Mouse (Mus musculus) intestine, embryonic 14.5 days (tissue): ENCODE data around the gene Mbtps1. TPM values are rescaled to one million over a fixed set of nuclear protein-coding genes. Genes with fewer than 3 reads are reported as not detected.

ENCODE experiments used
- ATAC-seq: fragments of 200-750 bp; cut with Nextera tagmentation; replicated peaks from 2 replicates; pipeline ENCODE4 v1.8.0; 2017; ENCODE audit warnings: low read depth, moderate number of reproducible peaks, moderate TSS enrichment, moderate library complexity; ENCODE audit not compliant: low FRiP score, low TSS enrichment
- DNase-seq: peaks from one replicate; pipeline ENCODE4 v3.0.0-alpha.2; 2018; ENCODE audit warnings: low spot score
- H3K27ac ChIP-seq: fragments of 300-500 bp; sonication (generic); 2 replicates; pipeline ENCODE4 v1.5.1; 2014; ENCODE audit warnings: low read depth, mild to moderate bottlenecking, control low read depth
- H3K27me3 ChIP-seq: fragments of 300-500 bp; sonication (generic); replicated peaks from 2 replicates; pipeline ENCODE4 v1.6.1; 2014; ENCODE audit warnings: low read length, control low read depth; ENCODE audit not compliant: control insufficient read depth, insufficient read depth
- H3K36me3 ChIP-seq: fragments of 300-500 bp; sonication (generic); 2 replicates; pipeline ENCODE4 v1.6.1; 2014; ENCODE audit warnings: low read length, control low read depth; ENCODE audit not compliant: control insufficient read depth, insufficient read depth
- H3K4me1 ChIP-seq: fragments of 300-500 bp; sonication (generic); replicated peaks from 2 replicates; pipeline ENCODE4 v1.6.1; 2014; ENCODE audit warnings: low read length, control low read depth, mixed read lengths; ENCODE audit not compliant: control insufficient read depth, insufficient read depth
- H3K4me2 ChIP-seq: fragments of 300-500 bp; sonication (generic); 2 replicates; pipeline ENCODE4 v1.6.1; 2014; ENCODE audit warnings: low read length
- H3K4me3 ChIP-seq: fragments of 300-500 bp; sonication (generic); 2 replicates; pipeline ENCODE4 v1.5.1; 2014; ENCODE audit warnings: low read depth, low read length, control low read depth, mixed read lengths
- H3K9ac ChIP-seq: fragments of 300-500 bp; sonication (generic); 2 replicates; pipeline ENCODE4 v1.6.1; 2014; ENCODE audit warnings: mild to moderate bottlenecking, low read length
- H3K9me3 ChIP-seq: fragments of 300-500 bp; sonication (generic); 2 replicates; pipeline ENCODE4 v1.6.1; 2016; ENCODE audit warnings: low read length, control low read depth; ENCODE audit not compliant: control insufficient read depth
- WGBS: fragments of 180-500 bp; shearing (Covaris S2); extraction: QIAGEN DNeasy Blood & Tissue Kit; methylation state at CpG from one replicate; pipeline ENCODE4 v1.1.7; 2014; 5-methylcytosine and 5-hydroxymethylcytosine counted together
- polyA plus RNA-seq: library from polyadenylated mRNA; unstranded; fragments of >200 nt; fragmentation: Nextera tagmentation; extraction: Ambion mirVana; gene quantifications from 2 replicates; pipeline ENCODE4 v1.2.1, GENCODE M21; 2014

Gene Mbtps1
- polyA plus RNA-seq, 1 experiment from 2014 or later, result 107 TPM

DNA sequence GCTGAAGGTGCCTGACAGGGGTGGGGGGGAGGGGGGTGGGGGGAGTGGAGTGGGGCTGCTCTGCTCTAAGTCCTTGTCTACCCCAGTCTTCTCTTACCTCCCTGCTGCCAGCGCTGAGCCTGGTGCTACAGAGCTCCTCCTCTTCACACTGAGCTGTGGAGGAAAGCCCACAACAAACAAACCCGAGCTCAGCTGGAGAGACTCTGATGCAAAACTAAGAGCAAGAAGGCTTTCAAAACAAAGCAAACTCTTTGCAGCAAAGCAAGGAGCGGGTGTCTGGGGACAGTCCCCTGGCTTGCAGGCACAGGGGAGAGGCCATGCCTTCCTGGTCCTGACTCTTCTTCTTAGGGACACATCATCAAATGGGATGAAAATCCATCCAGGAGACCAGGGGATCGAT is 11.3 kb upstream of the Mbtps1 start:
- WGBS, result 31% methylated on average over 4 of the region's 4 CpGs
- no peak for DNase-seq
- Histone ChIP-seq H3K4me3 (no peak overlapping the region), H3K4me1 (no peaks in the 10 kb centered on the region), H3K27ac (no peak overlapping the region), H3K36me3 (peaks cover 22% of the 10 kb centered on the region), H3K27me3 (0 out of 2 replicates have a peak, but pooled peaks cover 5% of the 10 kb centered on the region), H3K4me2 (no peak overlapping the region), H3K9ac (no peak overlapping the region), H3K9me3 (no peaks in the 10 kb centered on the region)
- no peak for ATAC-seq

DNA sequence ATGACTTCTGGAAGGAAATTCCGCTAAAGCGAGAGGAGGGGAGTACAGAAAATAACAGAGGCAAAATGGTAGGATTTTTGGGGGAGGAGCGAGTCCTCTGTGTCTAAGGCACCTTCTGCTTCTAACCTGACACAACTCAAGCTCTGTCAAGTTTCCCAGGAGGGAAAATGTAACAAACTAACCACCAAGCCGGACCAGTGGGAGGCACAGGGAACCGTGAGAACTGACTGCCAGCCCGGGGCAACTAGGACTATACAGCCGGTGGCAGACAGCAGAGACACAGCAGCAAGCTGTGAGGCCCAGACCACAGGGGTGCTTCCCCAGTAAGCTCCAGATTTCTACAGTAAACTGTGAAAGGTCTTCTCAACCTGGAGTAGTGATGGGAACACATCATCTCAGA is 10.4 kb upstream of the Mbtps1 start:
- DNase-seq (no peak), ATAC-seq (no peak)
- no peak overlapping the region for H3K4me2 ChIP-seq
- H3K4me1 ChIP-seq, result no peaks in the 10 kb centered on the region
- 0 out of 2 replicates have a peak, but pooled peaks cover 5% of the 10 kb centered on the region for H3K27me3 ChIP-seq
- H3K36me3 ChIP-seq, result peaks cover 27% of the 10 kb centered on the region
- H3K27ac ChIP-seq, result no peak overlapping the region
- H3K4me3 ChIP-seq, result no peak overlapping the region
- H3K9me3 ChIP-seq, result no peaks in the 10 kb centered on the region
- H3K9ac ChIP-seq, result no peak overlapping the region
- WGBS, result 64% methylated on average over 7 of the region's 7 CpGs

DNA sequence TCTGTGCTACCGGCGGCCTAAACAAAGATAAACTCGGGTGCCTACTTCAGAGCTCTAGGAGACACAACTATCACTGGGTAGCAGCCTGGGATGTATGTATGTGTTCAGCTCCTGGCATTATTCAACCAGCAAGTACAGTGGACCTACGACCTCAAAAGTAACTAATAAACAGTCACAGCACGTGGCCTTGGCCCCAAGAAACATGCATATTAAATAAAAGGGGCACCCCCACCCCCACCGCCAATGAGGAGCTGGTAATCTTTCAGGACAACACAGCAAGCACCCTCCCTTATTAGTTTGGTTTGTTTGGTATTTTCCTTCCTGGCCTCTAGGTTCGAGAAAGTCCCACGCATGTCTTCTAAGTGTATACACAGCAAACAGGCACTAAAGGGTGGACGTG is 9.7 kb upstream of the Mbtps1 start:
- 83% methylated on average over 9 of the region's 9 CpGs for WGBS
- Histone ChIP-seq H3K27ac (no peak overlapping the region), H3K4me3 (no peak overlapping the region)

DNA sequence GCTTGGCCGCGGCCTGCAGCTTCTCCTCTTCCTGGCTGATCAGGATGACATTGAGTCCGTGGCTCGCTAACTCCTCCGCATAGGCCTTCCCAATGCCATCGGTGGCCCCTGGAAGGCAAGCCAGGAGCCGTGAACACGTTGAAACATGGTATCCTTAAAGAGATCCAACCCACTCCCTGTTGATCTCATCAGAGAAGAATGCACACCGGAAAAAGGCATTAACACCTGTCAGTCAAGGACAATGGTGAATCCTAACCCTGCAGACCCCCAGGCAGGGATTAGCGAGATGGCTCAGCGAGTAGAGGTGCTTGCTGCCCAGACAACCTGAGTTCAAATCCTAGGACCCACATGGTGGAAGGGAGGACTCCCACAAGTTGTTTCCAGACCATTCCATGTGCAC is 7.8 kb upstream of the Mbtps1 start:
- Histone ChIP-seq H3K36me3 (peaks cover 44% of the 10 kb centered on the region), H3K27me3 (no peaks in the 10 kb centered on the region), H3K4me3 (no peak overlapping the region), H3K4me2 (no peak overlapping the region), H3K27ac (no peak overlapping the region), H3K9ac (no peak overlapping the region), H3K9me3 (no peaks in the 10 kb centered on the region), H3K4me1 (no peaks in the 10 kb centered on the region)
- no peak for ATAC-seq
- WGBS, result 82% methylated on average over 11 of the region's 11 CpGs
- DNase-seq, result no peak

More for the DNA sequence above, 9.7 kb upstream of the Mbtps1 start:
- ATAC-seq (no peak), DNase-seq (no peak)
- peaks cover 34% of the 10 kb centered on the region for H3K36me3 ChIP-seq
- H3K9ac ChIP-seq, result no peak overlapping the region
- H3K9me3 ChIP-seq, result no peaks in the 10 kb centered on the region
- H3K27me3 ChIP-seq, result 0 out of 2 replicates have a peak, but pooled peaks cover under 1% of the 10 kb centered on the region
- no peak overlapping the region for H3K4me2 ChIP-seq
- no peaks in the 10 kb centered on the region for H3K4me1 ChIP-seq

DNA sequence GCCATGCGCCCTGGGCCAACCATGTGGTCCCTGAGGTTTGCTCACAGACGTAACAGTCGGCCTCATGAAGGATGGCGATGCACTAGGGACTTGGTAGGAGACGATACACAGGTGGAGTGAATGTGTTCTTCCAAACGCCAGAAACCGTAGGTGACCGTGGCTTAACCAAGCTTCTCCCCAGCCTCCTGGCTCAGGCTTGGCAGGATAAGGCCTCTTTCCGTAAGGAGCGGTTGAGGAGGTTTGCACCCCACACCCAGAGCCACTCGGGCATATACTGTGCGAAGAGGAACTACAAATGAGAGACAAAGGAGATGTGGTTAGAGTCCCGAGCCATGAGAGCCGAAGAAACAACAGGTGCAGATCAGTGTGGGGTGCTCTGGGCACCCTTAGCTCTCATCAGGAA is 5.3 kb upstream of the Mbtps1 start:
- Histone ChIP-seq H3K36me3 (peaks cover 44% of the 10 kb centered on the region), H3K27ac (no peak overlapping the region), H3K4me1 (0 out of 2 replicates have a peak, but pooled peaks cover 5% of the 10 kb centered on the region), H3K4me2 (no peak overlapping the region), H3K27me3 (no peaks in the 10 kb centered on the region), H3K9ac (no peak overlapping the region), H3K9me3 (no peaks in the 10 kb centered on the region), H3K4me3 (no peak overlapping the region)
- DNase-seq (no peak), ATAC-seq (no peak)
- 90% methylated on average over 14 of the region's 14 CpGs for WGBS

DNA sequence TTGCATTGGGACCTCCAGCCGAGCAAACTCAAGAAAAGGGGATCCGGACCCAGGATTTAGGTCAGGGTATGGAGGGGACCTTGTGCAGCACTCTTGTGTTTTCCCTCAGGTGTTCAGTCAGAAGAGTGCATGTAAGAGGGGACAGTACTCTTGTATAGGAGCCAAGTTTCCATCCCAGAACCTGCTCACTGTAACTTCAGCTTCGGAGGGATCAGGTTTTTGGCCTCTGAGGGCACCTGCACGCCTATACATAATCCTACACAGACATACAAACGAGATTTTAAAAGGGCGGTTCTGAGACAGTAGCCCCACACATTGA is 826 bp upstream of the Mbtps1 start:
- ATAC-seq, result no peak
- Histone ChIP-seq H3K27ac (peak overlapping the region; percentile 44; the same call in 1 of the 2 replicates), H3K9me3 (no peaks in the 10 kb centered on the region), H3K4me3 (no peak overlapping the region), H3K36me3 (peaks cover 21% of the 10 kb centered on the region), H3K9ac (no peak overlapping the region), H3K27me3 (no peaks in the 10 kb centered on the region), H3K4me2 (peak overlapping the region; percentile 59), H3K4me1 (peaks cover 18% of the 10 kb centered on the region)
- WGBS, result 94% methylated on average over 6 of the region's 6 CpGs
- no peak for DNase-seq

DNA sequence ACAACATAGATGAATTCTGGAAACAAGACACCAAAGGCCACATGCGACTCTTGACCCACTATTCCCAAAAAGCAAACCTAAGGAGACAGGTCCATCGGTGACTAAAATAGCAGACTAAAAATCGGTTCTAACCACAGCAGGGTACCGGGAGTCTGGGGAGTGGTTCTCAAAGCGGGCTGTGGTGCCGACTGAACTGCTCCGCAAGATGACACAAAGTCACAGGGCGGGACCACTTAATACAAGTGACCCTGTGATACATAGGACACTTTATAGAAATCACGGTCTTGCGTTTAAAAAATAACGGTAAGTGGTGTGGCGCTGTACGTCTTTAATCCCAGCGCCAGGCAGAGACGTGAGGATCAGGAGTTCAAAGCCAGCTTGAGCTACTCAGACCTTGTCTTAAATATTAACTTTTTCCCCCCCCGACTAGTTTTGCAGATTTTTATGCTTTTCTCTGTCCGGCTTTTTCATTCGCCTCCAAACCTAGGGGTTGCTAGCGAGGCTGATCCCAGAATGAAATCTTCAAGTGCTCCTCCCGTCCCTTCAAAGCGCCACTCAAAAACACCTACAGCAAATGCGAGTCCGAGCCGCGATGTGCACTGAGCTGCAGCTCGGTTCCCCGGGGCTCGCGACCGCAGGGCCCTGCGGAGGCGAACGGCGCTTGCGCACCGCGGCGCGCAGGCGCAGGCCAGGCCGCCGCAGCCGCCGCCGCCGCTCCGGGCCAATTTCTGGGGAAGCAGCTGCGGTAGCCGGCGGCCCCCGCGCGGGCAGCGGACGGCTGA is 523 bp downstream of the Mbtps1 start:
- Histone ChIP-seq H3K27me3 (no peaks in the 10 kb centered on the region), H3K36me3 (peaks cover 8% of the 10 kb centered on the region), H3K4me2 (peak overlapping the region; percentile 85), H3K4me3 (peak overlapping the region; percentile 71), H3K9ac (peak overlapping the region; percentile 88), H3K27ac (peak overlapping the region; percentile 85), H3K4me1 (peaks cover 22% of the 10 kb centered on the region), H3K9me3 (no peaks in the 10 kb centered on the region)
- peak; percentile 92 for ATAC-seq
- DNase-seq, result peak; percentile 60
- WGBS, result 1% methylated on average over 55 of the region's 55 CpGs

DNA sequence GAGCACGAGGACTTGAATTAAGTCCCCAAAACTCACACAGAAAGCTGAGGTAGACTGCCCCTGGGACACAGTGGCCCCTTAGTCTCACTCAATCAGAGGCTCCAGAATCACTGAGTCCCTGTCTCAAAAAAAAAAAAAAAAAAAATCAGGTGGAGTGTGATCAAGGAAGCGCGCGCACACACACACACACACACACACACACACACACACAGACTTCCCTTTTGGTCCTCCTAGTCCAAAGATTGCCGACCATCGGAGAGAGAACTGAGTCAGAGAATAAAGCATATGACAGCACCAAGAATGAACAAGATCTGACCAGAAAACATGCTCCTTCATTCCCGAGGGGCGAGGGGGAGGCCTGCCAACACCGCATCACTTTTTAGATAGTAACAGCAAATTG is 1.4 kb downstream of the Mbtps1 start:
- DNase-seq, result no peak
- Histone ChIP-seq H3K4me2 (peak overlapping the region; percentile 85), H3K9me3 (no peaks in the 10 kb centered on the region), H3K27ac (no peak overlapping the region), H3K4me1 (peaks cover 30% of the 10 kb centered on the region), H3K36me3 (no peaks in the 10 kb centered on the region), H3K4me3 (peak overlapping the region; percentile 71; the same call in 1 of the 2 replicates), H3K27me3 (no peaks in the 10 kb centered on the region), H3K9ac (peak overlapping the region; percentile 88)
- ATAC-seq, result no peak
- WGBS, result 73% methylated on average over 9 of the region's 9 CpGs

DNA sequence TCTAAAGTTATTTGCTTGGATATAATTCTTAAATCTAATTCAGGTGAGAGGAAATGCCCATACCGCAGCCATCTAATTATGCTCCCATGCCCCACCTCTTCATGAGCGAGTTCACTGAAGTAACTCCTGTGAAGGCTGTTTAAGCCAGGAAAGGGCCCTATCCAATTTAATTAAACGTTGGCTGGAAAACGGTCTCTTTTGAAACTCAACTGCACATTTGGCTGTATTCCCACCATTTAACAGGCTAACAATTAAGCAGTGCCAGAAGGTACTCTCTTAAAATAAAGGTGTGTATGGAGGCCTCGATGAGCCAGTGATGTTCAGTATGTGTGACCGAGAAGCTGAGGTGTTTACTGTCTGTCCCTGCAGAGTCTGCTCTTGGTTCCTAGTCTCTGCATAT is 2.7 kb downstream of the Mbtps1 start:
- Histone ChIP-seq H3K9me3 (no peaks in the 10 kb centered on the region), H3K27me3 (no peaks in the 10 kb centered on the region), H3K4me3 (no peak overlapping the region), H3K9ac (no peak overlapping the region), H3K4me1 (peaks cover 30% of the 10 kb centered on the region), H3K4me2 (no peak overlapping the region), H3K27ac (no peak overlapping the region), H3K36me3 (no peaks in the 10 kb centered on the region)
- no peak for ATAC-seq
- DNase-seq, result no peak
- 88% methylated on average over 6 of the region's 6 CpGs for WGBS
